Mouse (Mus musculus) kidney, postnatal 0 days (tissue): ENCODE measurements at regions not wholly inside any gene's neighbourhood (a gene's known extent, or its start where the extent isn't known, plus 50 kb on each side); places are given as distances from the start of the nearest gene placed in this dataset.

Experiments used
- ATAC-seq: fragments of 200-750 bp; cut with Nextera tagmentation; replicated peaks from 2 replicates; pipeline ENCODE4 v1.8.0; 2017; ENCODE audit warnings: low read depth, moderate number of reproducible peaks, moderate TSS enrichment, moderate library complexity; ENCODE audit not compliant: low FRiP score
- DNase-seq: peaks from one replicate; pipeline ENCODE4 v3.0.0-alpha.2; 2016; ENCODE audit warnings: low spot score
- H3K27ac ChIP-seq: fragments of 300-500 bp; sonication (generic); 2 replicates; pipeline ENCODE4 v1.5.1; 2014; ENCODE audit warnings: mild to moderate bottlenecking
- H3K27me3 ChIP-seq: fragments of 300-500 bp; sonication (generic); 2 replicates; pipeline ENCODE4 v1.6.1; 2014; ENCODE audit warnings: low read length, mixed read lengths; ENCODE audit not compliant: insufficient read depth
- H3K36me3 ChIP-seq: fragments of 300-500 bp; sonication (generic); 2 replicates; pipeline ENCODE4 v1.6.1; 2014; ENCODE audit warnings: low read length, mixed read lengths; ENCODE audit not compliant: insufficient read depth
- H3K4me1 ChIP-seq: fragments of 300-500 bp; sonication (generic); replicated peaks from 2 replicates; pipeline ENCODE4 v1.6.1; 2014; ENCODE audit warnings: antibody characterized with exemption, low read length, mixed read lengths; ENCODE audit not compliant: insufficient read depth
- H3K4me2 ChIP-seq: fragments of 300-500 bp; sonication (generic); 2 replicates; pipeline ENCODE4 v1.6.1; 2014; ENCODE audit warnings: mild to moderate bottlenecking, low read length, moderate library complexity, mixed read lengths
- H3K4me3 ChIP-seq: fragments of 300-500 bp; sonication (generic); replicated peaks from 2 replicates; pipeline ENCODE4 v1.5.1; 2014; ENCODE audit warnings: low read depth, low read length
- H3K9ac ChIP-seq: fragments of 300-500 bp; sonication (generic); 2 replicates; pipeline ENCODE4 v1.6.1; 2014; ENCODE audit warnings: low read depth, low read length
- H3K9me3 ChIP-seq: fragments of 300-500 bp; sonication (generic); replicated peaks from 2 replicates; pipeline ENCODE4 v1.6.1; 2016; ENCODE audit warnings: low read length, inconsistent platforms, mixed read lengths
- CTCF ChIP-seq: IDR thresholded peaks from 2 replicates; pipeline ENCODE4 v1.5.1; 2016; ENCODE audit warnings: antibody characterized with exemption, low read depth, mild to moderate bottlenecking, moderate library complexity
- WGBS: fragments of 180-500 bp; shearing (Covaris S2); extraction: QIAGEN DNeasy Blood & Tissue Kit; methylation state at CpG from one replicate; pipeline ENCODE4 v1.1.7; 2014; 5-methylcytosine and 5-hydroxymethylcytosine counted together

DNA sequence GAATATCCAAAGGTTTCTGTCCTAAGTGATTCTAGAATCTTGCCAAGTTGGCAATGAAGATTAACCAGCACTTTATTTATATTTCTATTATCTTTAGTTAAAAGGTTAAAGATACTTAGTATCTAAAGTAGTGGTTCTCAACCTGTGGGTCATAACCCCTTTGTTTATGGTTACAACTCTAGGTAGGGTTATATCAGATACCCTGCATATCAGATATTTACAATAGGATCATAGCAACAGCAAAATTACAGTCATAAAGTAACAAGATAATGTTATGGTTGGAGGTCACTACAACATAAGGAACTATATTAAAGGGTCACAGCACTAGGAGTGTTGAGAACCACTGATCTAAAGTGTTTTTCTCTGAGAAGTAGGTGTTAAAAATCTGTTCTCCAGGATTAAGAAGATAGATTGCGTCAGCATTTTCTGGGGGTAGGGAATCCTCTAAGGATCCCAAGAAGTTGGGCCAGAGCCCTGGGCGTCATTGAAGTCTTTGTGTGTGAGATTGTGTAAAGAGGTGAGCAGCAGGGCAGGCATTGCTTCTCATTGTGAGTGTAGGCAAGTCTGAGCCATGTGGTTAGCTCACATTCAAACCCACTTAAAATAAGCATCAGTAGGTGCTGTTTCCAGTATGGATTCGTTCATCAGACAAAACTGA lies 201.6 kb downstream of the Klf6 start:
- Histone ChIP-seq H3K4me3 (no peak overlapping the region), H3K9ac (no peak overlapping the region), H3K36me3 (no peaks in the 10 kb centered on the region), H3K4me2 (no peak overlapping the region), H3K4me1 (no peaks in the 10 kb centered on the region), H3K27ac (no peak overlapping the region), H3K27me3 (no peaks in the 10 kb centered on the region), H3K9me3 (no peaks in the 10 kb centered on the region)
- 89% methylated on average over 3 of the region's 3 CpGs for WGBS
- DNase-seq, result no peak
- no peak for ATAC-seq
- TF ChIP-seq CTCF, result no peak

DNA sequence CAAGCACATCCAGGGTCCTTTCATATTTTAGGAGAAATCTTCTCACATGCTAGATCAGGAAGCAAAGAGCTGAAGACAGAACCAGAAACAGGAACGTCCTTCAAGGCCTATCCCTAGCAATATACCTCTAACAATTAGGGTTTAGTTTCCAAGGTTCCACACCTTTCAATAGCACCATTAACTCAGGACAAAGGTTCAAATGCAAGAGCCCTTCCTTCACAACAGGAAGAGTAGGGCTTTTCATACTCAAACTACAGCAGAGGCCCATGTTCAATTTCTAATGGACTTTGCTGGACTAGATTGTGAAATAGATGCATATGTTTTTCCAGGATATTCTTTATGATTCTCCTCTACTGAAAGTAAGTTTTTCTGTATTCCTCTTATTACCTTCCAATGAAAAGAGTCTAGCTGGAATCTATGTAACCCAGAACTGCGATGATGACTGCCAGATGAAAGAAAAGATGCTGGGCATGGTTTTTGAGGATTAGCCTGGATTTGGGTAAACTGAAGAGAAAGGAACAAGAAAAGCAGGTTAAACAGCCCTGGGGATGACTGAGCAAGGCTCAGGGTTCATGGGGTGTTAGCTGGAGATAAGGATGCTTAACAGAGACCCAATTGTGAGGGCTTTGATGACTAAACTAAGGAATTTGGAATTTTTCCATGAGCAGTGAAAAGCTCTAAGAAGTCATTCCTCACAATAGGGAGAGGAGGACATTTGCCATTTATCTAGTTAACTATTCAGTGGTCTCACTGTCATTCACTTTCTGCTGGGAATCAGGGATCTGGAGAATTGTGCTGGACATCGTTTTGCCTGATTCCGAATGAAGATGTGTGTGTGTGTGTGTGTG lies 215.9 kb downstream of the Klf6 start:
- Histone ChIP-seq H3K4me2 (no peak overlapping the region), H3K9ac (no peak overlapping the region), H3K9me3 (no peaks in the 10 kb centered on the region), H3K27me3 (no peaks in the 10 kb centered on the region), H3K36me3 (no peaks in the 10 kb centered on the region), H3K4me3 (no peak overlapping the region), H3K27ac (no peak overlapping the region), H3K4me1 (no peaks in the 10 kb centered on the region)
- ATAC-seq (no peak), DNase-seq (no peak)
- no peak for TF ChIP-seq CTCF
- 83% methylated on average over 4 of the region's 4 CpGs for WGBS

DNA sequence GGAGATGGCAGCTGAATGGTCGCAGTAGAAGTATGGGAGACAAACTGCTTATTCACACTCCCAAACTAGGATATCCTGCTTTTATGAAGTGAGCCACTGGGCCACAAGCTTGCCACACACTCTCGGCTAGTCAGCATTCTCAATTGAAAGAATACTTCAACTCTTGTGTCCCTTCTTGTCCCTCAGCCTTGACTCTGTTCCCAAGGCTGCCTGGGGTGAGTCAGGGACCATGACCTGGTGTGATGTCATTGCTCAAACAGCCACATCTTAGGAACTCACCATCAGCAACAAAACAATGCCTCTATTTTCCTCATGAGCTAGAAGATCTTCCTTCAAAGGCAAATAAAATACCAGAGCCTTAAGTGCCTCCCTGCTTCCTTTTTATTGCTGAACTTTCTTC lies 224.6 kb downstream of the Klf6 start:
- DNase-seq, result no peak
- Histone ChIP-seq H3K27ac (no peak overlapping the region), H3K27me3 (no peaks in the 10 kb centered on the region), H3K4me3 (no peak overlapping the region), H3K4me1 (no peaks in the 10 kb centered on the region), H3K36me3 (no peaks in the 10 kb centered on the region), H3K9ac (no peak overlapping the region), H3K9me3 (no peaks in the 10 kb centered on the region), H3K4me2 (no peak overlapping the region)
- ATAC-seq, result no peak
- 57% methylated on average over 2 of the region's 2 CpGs for WGBS
- no peak for TF ChIP-seq CTCF

DNA sequence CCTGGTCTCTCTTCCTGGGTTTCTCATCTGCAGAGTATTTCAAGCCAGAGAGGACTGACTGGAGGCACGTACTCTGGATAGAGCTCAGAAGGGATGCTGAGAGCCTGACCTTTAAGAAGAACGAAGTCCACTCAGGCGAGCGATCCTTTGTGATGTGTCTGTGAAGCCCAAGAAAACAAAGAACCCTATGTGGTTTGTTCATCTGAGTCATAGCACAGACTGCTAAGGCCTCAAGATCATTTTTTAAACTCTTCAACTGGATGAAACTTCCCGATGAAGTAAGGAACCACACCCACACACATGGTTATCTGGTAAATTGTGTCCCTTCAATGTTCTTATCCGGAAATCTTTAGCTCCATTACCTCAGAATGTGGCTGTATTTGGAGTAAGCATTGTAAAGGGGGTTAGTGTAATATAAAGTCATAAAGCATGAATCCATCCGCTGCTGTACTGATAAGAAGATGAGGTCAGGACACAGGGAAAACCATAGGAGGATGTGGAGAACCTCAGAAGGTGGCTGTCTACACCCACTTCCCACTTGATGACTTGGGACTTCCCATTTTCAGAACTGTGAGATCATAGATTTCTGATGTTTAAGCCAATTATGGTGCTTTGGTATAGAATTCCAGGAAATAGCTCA lies 247.9 kb downstream of the Klf6 start:
- Histone ChIP-seq H3K27ac (no peak overlapping the region), H3K4me3 (no peak overlapping the region), H3K9ac (no peak overlapping the region), H3K4me2 (no peak overlapping the region), H3K27me3 (no peaks in the 10 kb centered on the region), H3K9me3 (no peaks in the 10 kb centered on the region), H3K4me1 (no peaks in the 10 kb centered on the region), H3K36me3 (no peaks in the 10 kb centered on the region)
- WGBS, result 90% methylated on average over 7 of the region's 7 CpGs
- DNase-seq (no peak), ATAC-seq (no peak)
- TF ChIP-seq CTCF, result no peak

DNA sequence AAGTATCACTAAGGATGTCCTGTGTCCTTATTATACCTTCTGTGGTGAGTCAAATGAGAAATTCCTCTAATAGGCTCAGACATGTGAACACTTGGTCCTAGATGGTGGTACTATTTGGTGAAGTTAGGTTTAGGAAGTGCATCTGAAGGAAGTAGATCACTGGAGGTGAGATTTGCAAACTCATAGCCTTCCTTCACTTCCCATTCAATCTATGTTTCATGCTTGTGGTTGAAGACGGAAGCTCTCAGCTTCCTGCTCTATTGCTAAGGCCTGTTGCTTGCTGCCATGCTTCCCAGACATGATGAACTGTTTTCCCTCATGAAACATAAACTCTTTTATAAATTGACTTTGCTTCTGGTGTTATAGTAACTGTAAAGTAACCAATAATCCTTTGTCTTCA lies 258.4 kb downstream of the Klf6 start:
- no peak for DNase-seq
- Histone ChIP-seq H3K9me3 (no peaks in the 10 kb centered on the region), H3K27ac (no peak overlapping the region), H3K9ac (no peak overlapping the region), H3K4me1 (no peaks in the 10 kb centered on the region), H3K36me3 (no peaks in the 10 kb centered on the region), H3K27me3 (no peaks in the 10 kb centered on the region), H3K4me2 (no peak overlapping the region), H3K4me3 (no peak overlapping the region)
- TF ChIP-seq CTCF, result no peak
- WGBS, result 84% methylated on average over 1 of the region's 1 CpGs
- no peak for ATAC-seq

DNA sequence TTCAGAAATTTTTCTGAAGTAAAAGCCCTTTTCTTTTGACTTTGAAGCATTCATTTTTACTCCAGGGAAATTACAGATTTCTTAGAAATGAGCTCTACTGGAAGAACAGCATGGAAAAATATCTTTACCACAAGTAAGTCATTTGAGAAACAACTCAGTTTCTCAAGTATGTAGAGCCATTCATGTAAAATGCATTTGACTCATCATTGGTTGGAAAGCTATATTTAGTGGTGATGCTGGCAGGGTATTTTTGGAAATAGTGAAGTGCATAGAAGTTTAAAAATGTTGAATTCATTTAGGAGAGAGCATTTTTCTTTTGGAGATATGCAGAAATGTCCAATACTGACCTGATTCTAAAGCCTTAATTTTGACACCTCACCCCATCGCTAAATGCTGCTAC lies 266.0 kb downstream of the Klf6 start:
- ATAC-seq, result no peak
- H3K4me1 ChIP-seq, result no peaks in the 10 kb centered on the region
- no peak overlapping the region for H3K4me2 ChIP-seq
- no peak for DNase-seq
- no peak overlapping the region for H3K27ac ChIP-seq
- H3K9ac ChIP-seq, result no peak overlapping the region
- H3K27me3 ChIP-seq, result no peaks in the 10 kb centered on the region
- TF ChIP-seq CTCF, result no peak
- WGBS, result 93% methylated on average over 1 of the region's 1 CpGs
- H3K9me3 ChIP-seq, result no peaks in the 10 kb centered on the region
- no peak overlapping the region for H3K4me3 ChIP-seq
- no peaks in the 10 kb centered on the region for H3K36me3 ChIP-seq
